Mouse (Mus musculus): ENCODE measurements at regions not wholly inside any gene's neighbourhood (a gene's known extent, or its start where the extent isn't known, plus 50 kb on each side); places are given as distances from the start of the nearest gene placed in this dataset.

DNA sequence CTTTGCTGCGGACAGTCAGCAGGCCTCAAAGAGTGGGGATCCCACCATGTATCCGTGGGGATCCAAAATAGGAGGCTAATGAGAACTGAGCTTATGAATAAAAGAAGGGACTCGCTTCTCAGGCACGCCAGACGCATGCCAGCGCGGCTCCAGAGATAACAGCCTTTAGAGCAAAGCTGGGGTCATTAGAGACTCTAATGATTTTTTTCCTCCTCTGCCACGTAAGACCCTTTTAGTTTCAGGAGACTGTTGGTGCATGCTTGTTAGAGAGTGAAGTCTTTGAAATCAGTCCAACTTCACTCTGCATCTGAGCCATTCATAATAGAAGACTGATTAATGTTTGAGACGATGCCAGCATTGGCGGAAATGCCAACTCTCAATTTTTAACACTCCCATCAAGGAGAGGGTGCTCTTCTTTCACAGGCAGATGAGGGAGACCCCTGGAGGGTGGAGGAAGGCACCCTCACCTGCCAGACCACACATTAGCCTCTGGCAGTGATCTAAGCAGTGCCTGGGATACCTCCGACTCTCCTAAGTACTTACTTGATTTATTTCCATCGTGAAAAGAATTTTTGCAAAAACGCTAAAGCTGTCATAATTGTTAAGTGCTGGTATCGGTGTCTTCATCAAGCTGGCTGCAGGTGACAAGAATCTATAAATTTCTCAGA lies 104.0 kb upstream of the Tcerg1l start:
- TF ChIP-seq POLR2A (IDR thresholded peaks at IDR 0.05; ENCODE audit: control insufficient read depth, low read depth, low read length) (no peak), CTCF (IDR thresholded peaks at IDR 0.05; ENCODE audit: control insufficient read depth, insufficient read depth, insufficient replicate concordance, low read depth, low read length) (no peak)
- Histone ChIP-seq H3K27me3 (ENCODE audit: control insufficient read depth, insufficient read depth, low read length) (no peaks in the 10 kb centered on the region), H3K4me1 (ENCODE audit: control insufficient read depth, insufficient read depth, low read length) (no peaks in the 10 kb centered on the region), H3K36me3 (ENCODE audit: control insufficient read depth, insufficient read depth, low read length) (no peaks in the 10 kb centered on the region), H3K27ac (ENCODE audit: control insufficient read depth, insufficient read depth, low read depth, low read length) (no peak overlapping the region), H3K4me3 (ENCODE audit: control insufficient read depth, low read depth, low read length) (no peak overlapping the region)

DNA sequence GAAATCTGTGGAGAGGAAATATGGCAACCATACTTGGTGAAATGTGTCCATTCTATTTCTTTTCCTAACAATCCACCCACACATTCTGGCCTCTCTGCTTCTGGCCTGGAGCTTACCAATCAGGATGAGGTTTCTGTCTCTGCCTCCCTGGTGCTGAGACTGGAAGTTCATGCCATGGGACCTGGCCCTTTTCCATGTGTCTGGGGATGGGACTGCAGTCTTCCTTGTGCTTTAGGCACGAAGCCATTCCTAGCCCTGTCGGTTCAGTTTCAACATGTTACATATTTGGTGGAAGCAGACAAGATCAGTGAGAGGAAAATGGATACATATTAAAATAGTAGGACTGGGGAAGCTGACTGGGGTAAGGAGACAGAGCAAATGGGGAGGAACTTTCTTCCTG lies 100.2 kb upstream of the Tcerg1l start:
- no peak overlapping the region for H3K4me3 ChIP-seq (ENCODE audit: control insufficient read depth, low read depth, low read length)
- no peaks in the 10 kb centered on the region for H3K27me3 ChIP-seq (ENCODE audit: control insufficient read depth, insufficient read depth, low read length)
- no peak for TF ChIP-seq POLR2A (IDR thresholded peaks at IDR 0.05; ENCODE audit: control insufficient read depth, low read depth, low read length)
- no peak for TF ChIP-seq CTCF (IDR thresholded peaks at IDR 0.05; ENCODE audit: control insufficient read depth, insufficient read depth, insufficient replicate concordance, low read depth, low read length)
- H3K36me3 ChIP-seq (ENCODE audit: control insufficient read depth, insufficient read depth, low read length), result no peaks in the 10 kb centered on the region
- no peaks in the 10 kb centered on the region for H3K4me1 ChIP-seq (ENCODE audit: control insufficient read depth, insufficient read depth, low read length)
- no peak overlapping the region for H3K27ac ChIP-seq (ENCODE audit: control insufficient read depth, insufficient read depth, low read depth, low read length)

- no peak for TF ChIP-seq POLR2A (IDR thresholded peaks at IDR 0.05; ENCODE audit: control insufficient read depth, low read depth, low read length)
- TF ChIP-seq CTCF (IDR thresholded peaks at IDR 0.05; ENCODE audit: control insufficient read depth, insufficient read depth, insufficient replicate concordance, low read depth, low read length), result no peak
- no peak overlapping the region for H3K27ac ChIP-seq (ENCODE audit: control insufficient read depth, insufficient read depth, low read depth, low read length)
- H3K4me3 ChIP-seq (ENCODE audit: control insufficient read depth, low read depth, low read length), result no peak overlapping the region
- no peaks in the 10 kb centered on the region for H3K36me3 ChIP-seq (ENCODE audit: control insufficient read depth, insufficient read depth, low read length)
- no peaks in the 10 kb centered on the region for H3K4me1 ChIP-seq (ENCODE audit: control insufficient read depth, insufficient read depth, low read length)
- H3K27me3 ChIP-seq (ENCODE audit: control insufficient read depth, insufficient read depth, low read length), result no peaks in the 10 kb centered on the region
These were observed 99.7 kb upstream of the Tcerg1l start for GRCm38 (mm10) chr7:138497202-138497601.

DNA sequence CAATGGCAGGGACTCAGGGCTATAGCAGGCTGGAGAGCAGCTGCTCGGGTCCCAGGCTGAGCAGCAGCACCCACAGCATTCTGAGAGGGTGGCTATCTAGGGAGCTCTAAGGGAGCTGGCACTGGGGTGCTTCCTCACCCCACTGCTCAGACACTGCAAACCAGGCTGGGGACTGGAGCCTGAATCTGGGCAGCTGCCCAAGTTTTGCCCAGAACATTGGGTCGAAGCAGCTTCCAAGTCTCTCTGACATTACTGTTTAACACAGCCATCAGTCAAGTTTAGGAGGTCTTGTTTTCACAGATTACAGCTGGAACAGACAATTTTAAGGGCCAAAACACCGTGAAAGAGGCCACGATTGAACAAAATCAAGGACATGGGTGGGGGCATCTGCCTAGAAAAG lies 96.1 kb upstream of the Tcerg1l start:
- no peaks in the 10 kb centered on the region for H3K27me3 ChIP-seq (ENCODE audit: control insufficient read depth, insufficient read depth, low read length)
- TF ChIP-seq POLR2A (IDR thresholded peaks at IDR 0.05; ENCODE audit: control insufficient read depth, low read depth, low read length) (no peak), CTCF (IDR thresholded peaks at IDR 0.05; ENCODE audit: control insufficient read depth, insufficient read depth, insufficient replicate concordance, low read depth, low read length) (no peak)
- H3K27ac ChIP-seq (ENCODE audit: control insufficient read depth, insufficient read depth, low read depth, low read length), result no peak overlapping the region
- no peak overlapping the region for H3K4me3 ChIP-seq (ENCODE audit: control insufficient read depth, low read depth, low read length)
- H3K36me3 ChIP-seq (ENCODE audit: control insufficient read depth, insufficient read depth, low read length), result no peaks in the 10 kb centered on the region
- H3K4me1 ChIP-seq (ENCODE audit: control insufficient read depth, insufficient read depth, low read length), result no peaks in the 10 kb centered on the region

DNA sequence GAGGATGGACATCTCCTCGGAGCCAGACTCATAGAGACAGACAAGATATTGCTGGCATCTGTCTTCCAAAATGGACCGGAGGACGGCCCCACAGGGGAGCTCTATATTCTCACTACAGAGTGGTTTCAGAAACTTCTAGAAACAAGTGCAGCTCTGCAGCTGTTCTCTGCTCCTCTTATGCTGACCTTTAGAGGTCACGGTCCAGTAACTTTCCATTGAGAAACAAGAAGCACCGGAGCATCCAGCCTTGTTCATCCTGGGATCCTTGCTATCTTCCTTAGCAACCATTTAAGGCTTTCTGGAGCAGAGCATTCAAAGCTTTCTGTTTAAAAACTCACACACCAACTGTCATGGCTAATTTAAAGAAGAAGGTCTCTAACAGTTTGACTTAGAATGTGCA lies 94.7 kb upstream of the Tcerg1l start:
- no peak overlapping the region for H3K4me3 ChIP-seq (ENCODE audit: control insufficient read depth, low read depth, low read length)

DNA sequence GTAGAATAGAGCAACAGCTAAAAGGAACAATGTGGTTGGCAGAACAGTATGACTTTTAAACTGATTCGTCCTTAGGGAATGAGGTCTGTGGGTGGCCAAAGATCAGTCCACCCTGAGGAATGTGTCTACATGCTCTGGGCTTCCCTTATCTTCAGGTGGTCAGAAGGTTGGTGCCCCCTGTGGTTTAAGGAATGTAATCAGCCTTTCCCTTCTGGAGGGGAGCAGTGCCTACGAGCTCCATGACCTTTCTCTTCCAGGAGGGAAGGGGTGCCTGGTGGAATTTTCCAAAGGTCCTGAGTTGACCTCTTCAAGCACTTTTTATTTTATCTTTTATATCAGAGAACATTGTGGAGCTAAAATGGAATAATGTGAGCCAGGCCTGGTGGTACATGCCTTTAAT lies 91.9 kb upstream of the Tcerg1l start:
- TF ChIP-seq POLR2A (IDR thresholded peaks at IDR 0.05; ENCODE audit: control insufficient read depth, low read depth, low read length) (no peak), CTCF (IDR thresholded peaks at IDR 0.05; ENCODE audit: control insufficient read depth, insufficient read depth, insufficient replicate concordance, low read depth, low read length) (no peak)
- Histone ChIP-seq H3K4me3 (ENCODE audit: control insufficient read depth, low read depth, low read length) (no peak overlapping the region), H3K4me1 (ENCODE audit: control insufficient read depth, insufficient read depth, low read length) (no peaks in the 10 kb centered on the region), H3K27me3 (ENCODE audit: control insufficient read depth, insufficient read depth, low read length) (no peaks in the 10 kb centered on the region), H3K27ac (ENCODE audit: control insufficient read depth, insufficient read depth, low read depth, low read length) (no peak overlapping the region), H3K36me3 (ENCODE audit: control insufficient read depth, insufficient read depth, low read length) (no peaks in the 10 kb centered on the region)

More for the DNA sequence above, 94.7 kb upstream of the Tcerg1l start:
- Histone ChIP-seq H3K36me3 (ENCODE audit: control insufficient read depth, insufficient read depth, low read length) (no peaks in the 10 kb centered on the region), H3K27ac (ENCODE audit: control insufficient read depth, insufficient read depth, low read depth, low read length) (no peak overlapping the region), H3K4me1 (ENCODE audit: control insufficient read depth, insufficient read depth, low read length) (no peaks in the 10 kb centered on the region), H3K27me3 (ENCODE audit: control insufficient read depth, insufficient read depth, low read length) (no peaks in the 10 kb centered on the region)
- TF ChIP-seq CTCF (IDR thresholded peaks at IDR 0.05; ENCODE audit: control insufficient read depth, insufficient read depth, insufficient replicate concordance, low read depth, low read length) (no peak), POLR2A (IDR thresholded peaks at IDR 0.05; ENCODE audit: control insufficient read depth, low read depth, low read length) (no peak)

DNA sequence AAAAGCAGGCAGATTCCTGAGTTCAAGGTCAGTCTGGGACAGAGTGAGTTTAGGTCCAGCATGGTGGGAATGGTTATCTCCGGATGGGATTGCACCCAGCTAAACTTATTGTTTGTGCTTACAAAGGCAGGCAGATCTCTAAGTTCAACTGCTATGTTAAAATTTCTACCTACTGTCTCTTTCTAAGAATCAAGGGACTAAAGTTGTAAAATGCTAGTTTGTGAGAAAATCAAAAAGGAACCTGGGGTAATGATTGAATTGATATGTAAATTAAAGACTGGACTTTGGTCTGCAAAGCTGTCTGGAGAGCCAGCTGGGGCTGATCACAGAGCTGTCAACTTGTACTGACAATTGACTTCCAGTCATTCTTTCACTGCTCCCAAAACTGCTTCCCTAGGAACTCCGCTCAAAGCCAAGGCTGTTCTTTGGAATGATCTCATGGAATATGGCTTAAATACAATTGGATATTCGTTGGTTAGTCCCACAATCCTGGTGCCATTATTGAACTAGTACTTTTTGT lies 90.7 kb upstream of the Tcerg1l start:
- Histone ChIP-seq H3K4me3 (ENCODE audit: control insufficient read depth, low read depth, low read length) (no peak overlapping the region), H3K4me1 (ENCODE audit: control insufficient read depth, insufficient read depth, low read length) (no peaks in the 10 kb centered on the region), H3K36me3 (ENCODE audit: control insufficient read depth, insufficient read depth, low read length) (no peaks in the 10 kb centered on the region), H3K27ac (ENCODE audit: control insufficient read depth, insufficient read depth, low read depth, low read length) (no peak overlapping the region), H3K27me3 (ENCODE audit: control insufficient read depth, insufficient read depth, low read length) (no peaks in the 10 kb centered on the region)
- TF ChIP-seq POLR2A (IDR thresholded peaks at IDR 0.05; ENCODE audit: control insufficient read depth, low read depth, low read length) (no peak), CTCF (IDR thresholded peaks at IDR 0.05; ENCODE audit: control insufficient read depth, insufficient read depth, insufficient replicate concordance, low read depth, low read length) (no peak)
